Mouse (Mus musculus): ENCODE results near the gene Mettl23. TPM values are rescaled to one million over a fixed set of nuclear protein-coding genes. Genes with fewer than 3 reads are reported as not detected.
A peak's percentile ranks its signal among the peaks of the same experiment; 100 is the strongest.
"Not testable (repeated sequence)": the region's sequence is repeated elsewhere in the genome, so short reads cannot be mapped to it uniquely, and the experiment has no call there.

Gene Mettl23
- total RNA-seq, 2 experiments from 2014 or later = 30.3 to 30.4 TPM

- no peak for DNase-seq
Observed at GRCm38 (mm10) chr11:116848086-116848876, 5.2 kb downstream of the Mettl23 start.

GRCm38 (mm10) chr11:116848877-116849178 lies 5.8 kb downstream of the Mettl23 start:
- not testable (repeated sequence) for DNase-seq

- no peak for DNase-seq
Observed at GRCm38 (mm10) chr11:116849587-116849986, 6.5 kb downstream of the Mettl23 start.

- no peak for DNase-seq
Observed at GRCm38 (mm10) chr11:116850085-116850484, 7.0 kb downstream of the Mettl23 start.

GRCm38 (mm10) chr11:116850833-116851477 lies 7.9 kb downstream of the Mettl23 start:
- no peak for DNase-seq

- no peak for DNase-seq
Observed at GRCm38 (mm10) chr11:116851576-116852290, 8.7 kb downstream of the Mettl23 start.

GRCm38 (mm10) chr11:116852291-116852890 lies 9.3 kb downstream of the Mettl23 start, which contains the start of gene Mfsd11:
Mfsd11 (plus strand) TSS chr11:116852440.
- DNase-seq = peak; percentile 78 to 79

- peak; percentile 97 to 98 for DNase-seq
Observed at GRCm38 (mm10) chr11:116852891-116853511, 9.9 kb downstream of the Mettl23 start, which contains the start of gene Srsf2. Srsf2 (minus strand) TSS chr11:116853094.

- DNase-seq = peak; percentile 97 to 99
Observed at GRCm38 (mm10) chr11:116853512-116853928, 10.4 kb downstream of the Mettl23 start.

- DNase-seq = no peak
Observed at GRCm38 (mm10) chr11:116854279-116854678, 11.2 kb downstream of the Mettl23 start.

GRCm38 (mm10) chr11:116857183-116857850 lies 14.2 kb downstream of the Mettl23 start:
- no peak for DNase-seq

GRCm38 (mm10) chr11:116864444-116864843 lies 21.4 kb downstream of the Mettl23 start:
- DNase-seq = no peak

- DNase-seq = no peak
Observed at GRCm38 (mm10) chr11:116865945-116866585, 23.0 kb downstream of the Mettl23 start.

GRCm38 (mm10) chr11:116868129-116868528 lies 25.1 kb downstream of the Mettl23 start:
- no peak for DNase-seq

- no peak for DNase-seq
Observed at GRCm38 (mm10) chr11:116869223-116869622, 26.1 kb downstream of the Mettl23 start.

GRCm38 (mm10) chr11:116869641-116870040 lies 26.6 kb downstream of the Mettl23 start:
- no peak for DNase-seq

- DNase-seq = no peak
Observed at GRCm38 (mm10) chr11:116871538-116871937, 28.5 kb downstream of the Mettl23 start.

- peak; percentile 53 for DNase-seq
Observed at GRCm38 (mm10) chr11:116873987-116874386, 30.9 kb downstream of the Mettl23 start.

GRCm38 (mm10) chr11:116878454-116878853 lies 35.4 kb downstream of the Mettl23 start:
- DNase-seq = no peak

GRCm38 (mm10) chr11:116880839-116881238 lies 37.8 kb downstream of the Mettl23 start:
- DNase-seq = no peak

GRCm38 (mm10) chr11:116881440-116881839 lies 38.4 kb downstream of the Mettl23 start:
- no peak for DNase-seq
